Mouse (Mus musculus) MN1 (cell line): ENCODE data around the gene Muc16.

Experiments used
- DNase-seq: peaks from one replicate; pipeline ENCODE4 v3.0.0-alpha.2; 2016; ENCODE audit warnings: low spot score

The Muc16 gene

GRCm38 (mm10) chr9:18674480-18675154 is at the start of gene Muc16:
Gene Muc16 (minus strand): TSS chr9:18674530.
- no peak for DNase-seq

DNA sequence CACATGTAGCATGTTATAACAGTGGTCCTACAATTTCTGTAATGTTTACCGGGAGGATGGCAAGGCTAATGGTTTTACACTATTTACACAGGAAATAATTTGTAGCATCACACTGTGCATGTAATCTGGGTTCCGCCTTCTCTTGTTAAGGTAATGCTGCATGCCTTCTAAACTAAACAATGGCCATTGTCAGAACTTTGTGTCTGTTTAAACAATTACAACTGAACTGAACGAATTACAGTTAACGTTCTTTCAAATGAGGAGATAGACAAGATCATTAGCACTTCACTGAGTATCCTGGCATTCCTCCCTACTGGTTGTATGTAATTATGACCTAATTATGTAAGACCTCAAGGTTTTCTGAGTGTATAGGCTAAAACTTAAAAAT is 48.4 kb upstream of the Muc16 start:
- DNase-seq = no peak

DNA sequence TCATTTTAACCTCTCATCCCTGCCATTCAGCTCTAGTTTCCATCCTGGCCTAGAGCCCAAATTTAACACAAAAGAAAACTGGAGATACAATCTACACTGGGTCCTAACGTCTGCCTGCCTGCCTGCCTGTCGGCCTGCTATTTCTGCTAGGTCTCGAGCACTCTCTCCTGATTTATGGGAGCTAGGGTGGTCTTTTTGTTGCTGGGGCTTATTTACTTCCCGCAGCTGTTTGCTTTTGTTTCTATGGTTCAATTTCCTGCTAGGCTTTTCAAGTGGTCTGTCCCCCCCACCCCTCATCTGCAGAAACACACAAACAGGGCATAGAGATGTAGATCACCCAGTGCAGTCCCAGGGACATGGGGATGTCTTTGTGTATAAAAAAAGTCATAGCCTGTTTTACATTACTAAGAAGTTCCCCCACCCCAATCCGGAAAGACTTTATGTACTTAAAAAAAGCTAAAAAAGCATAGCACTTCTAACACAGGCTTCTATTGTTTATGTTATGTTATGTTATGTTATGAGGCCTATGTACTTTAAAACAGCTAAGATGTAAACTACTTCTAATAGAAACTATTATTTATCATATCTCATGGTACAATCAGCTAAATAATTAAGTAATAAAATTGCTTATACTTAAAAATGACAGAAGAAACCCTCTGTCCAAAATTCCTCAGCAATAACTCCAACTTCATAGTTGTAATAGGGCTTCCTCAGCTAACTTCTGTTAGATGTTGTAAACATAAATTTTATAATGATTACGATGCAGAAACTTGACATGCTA is 47.8 kb upstream of the Muc16 start:
- no peak for DNase-seq

- no peak for DNase-seq
These were observed 46.7 kb upstream of the Muc16 start for GRCm38 (mm10) chr9:18721011-18721410.

- DNase-seq = no peak
These were observed 31.3 kb upstream of the Muc16 start for GRCm38 (mm10) chr9:18705628-18706027.

GRCm38 (mm10) chr9:18598366-18598765 is 76.0 kb downstream of the Muc16 start:
- DNase-seq = no peak

DNA sequence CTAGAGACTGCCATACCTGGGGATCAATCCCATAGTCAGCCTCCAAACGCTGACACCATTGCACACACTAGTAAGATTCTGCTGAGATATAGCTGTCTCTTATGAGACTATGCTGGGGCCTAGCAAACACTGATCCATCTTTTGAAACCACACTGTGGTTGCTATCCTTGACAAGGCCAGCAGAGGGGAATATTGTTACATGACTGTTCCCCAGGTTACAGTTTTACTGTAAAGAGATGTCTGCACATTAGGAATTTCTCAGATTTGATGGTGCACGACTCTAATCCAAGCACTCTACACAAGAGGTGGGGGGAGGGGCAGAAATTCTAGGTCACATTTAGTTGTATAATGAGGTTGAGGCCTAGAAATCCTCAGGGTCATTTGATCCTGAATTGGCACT is 166.2 kb downstream of the Muc16 start:
- DNase-seq = no peak

GRCm38 (mm10) chr9:18478168-18478567 is 196.2 kb downstream of the Muc16 start, which contains the start of the genes Zfp558 and Mbd3l1:
Gene Zfp558 (minus strand): TSS chr9:18478268.
Gene Mbd3l1 (plus strand): TSS chr9:18478359.
- no peak for DNase-seq

- peak; percentile 76 for DNase-seq
These were observed 200.8 kb downstream of the Muc16 start for GRCm38 (mm10) chr9:18473324-18474128.

- DNase-seq = no peak
These were observed 206.3 kb downstream of the Muc16 start for GRCm38 (mm10) chr9:18468005-18468404.

- DNase-seq = no peak
These were observed 207.0 kb downstream of the Muc16 start for GRCm38 (mm10) chr9:18467350-18467749.

GRCm38 (mm10) chr9:18456520-18456919 is 217.8 kb downstream of the Muc16 start:
- DNase-seq = no peak
